Mouse (Mus musculus) heart, adult 2 months (tissue): ENCODE measurements around the gene Fbxo2.

Experiments
- CTCF ChIP-seq: fragments of 200-600 bp; IDR thresholded peaks from 2 replicates; pipeline ENCODE4 v1.8.1; 2022; ENCODE audit warnings: antibody characterized with exemption, mild to moderate bottlenecking, moderate library complexity
- POLR2A ChIP-seq: fragments of 200-500 bp; IDR thresholded peaks from 2 replicates; pipeline ENCODE4 v1.6.1; 2011; ENCODE audit warnings: mild to moderate bottlenecking, low read depth, low read length, control low read depth; ENCODE audit not compliant: insufficient read depth

- TF ChIP-seq CTCF (peak; percentile 67), POLR2A (no peak)
Observed at GRCm38 (mm10) chr4:148166986-148167385, 6.6 kb downstream of the Fbxo2 start.
